Mouse (Mus musculus) liver, adult 2 months (tissue): ENCODE measurements around the gene Rtraf. TPM values are rescaled to one million over a fixed set of nuclear protein-coding genes. Genes with fewer than 3 reads are reported as not detected.

Source experiments
- DNase-seq: peaks from one replicate; pipeline ENCODE4 v3.0.0-alpha.2; 2011; ENCODE audit warnings: low read depth, low spot score; ENCODE audit errors: extremely low read depth
- H3K27ac ChIP-seq: fragments of 200-500 bp; replicated peaks from 2 replicates; pipeline ENCODE4 v1.5.1; 2012; ENCODE audit warnings: low read depth, mild to moderate bottlenecking, control low read depth, inconsistent platforms, low read length; ENCODE audit not compliant: insufficient read depth
- H3K27me3 ChIP-seq: fragments of 200-500 bp; 2 replicates; pipeline ENCODE4 v1.6.1; 2012; ENCODE audit warnings: mild to moderate bottlenecking, moderate library complexity, low read length, inconsistent platforms; ENCODE audit not compliant: control insufficient read depth, insufficient read depth
- H3K36me3 ChIP-seq: fragments of 200-500 bp; 2 replicates; pipeline ENCODE4 v1.6.1; 2012; ENCODE audit warnings: low read length, inconsistent platforms; ENCODE audit not compliant: control insufficient read depth, insufficient read depth
- H3K4me1 ChIP-seq: fragments of 200-500 bp; 2 replicates; pipeline ENCODE4 v1.6.1; 2011; ENCODE audit warnings: low read length; ENCODE audit not compliant: control insufficient read depth, insufficient read depth
- H3K4me3 ChIP-seq: fragments of 200-500 bp; 2 replicates; pipeline ENCODE4 v1.5.1; 2011; ENCODE audit warnings: low read depth, mild to moderate bottlenecking, control low read depth, low read length, moderate library complexity; ENCODE audit not compliant: insufficient read depth
- H3K79me2 ChIP-seq: fragments of 200-500 bp; 2 replicates; pipeline ENCODE4 v1.6.1; 2012; ENCODE audit warnings: inconsistent platforms, mild to moderate bottlenecking, low read length, moderate library complexity; ENCODE audit not compliant: control insufficient read depth, insufficient read depth
- H3K9ac ChIP-seq: fragments of 200-500 bp; 2 replicates; pipeline ENCODE4 v1.6.1; 2012; ENCODE audit warnings: low read depth, mild to moderate bottlenecking, control low read depth, inconsistent platforms, low read length
- CTCF ChIP-seq: fragments of 200-500 bp; IDR thresholded peaks from 2 replicates; pipeline ENCODE4 v1.5.1; 2011; ENCODE audit warnings: low read depth, low read length, control low read depth
- POLR2A ChIP-seq: fragments of 200-500 bp; IDR thresholded peaks from 2 replicates; pipeline ENCODE4 v1.6.1; 2011; ENCODE audit warnings: low read length, control low read depth; ENCODE audit not compliant: insufficient read depth; ENCODE audit errors: extremely low read depth
- WGBS: fragments of 180-500 bp; shearing (Covaris S2); methylation state at CpG from one replicate; pipeline ENCODE4 v1.1.7; 2018; 5-methylcytosine and 5-hydroxymethylcytosine counted together
- polyA plus RNA-seq: library from polyadenylated mRNA; depleted of rRNA; stranded (reverse); fragments of >200 nt; gene quantifications from 2 replicates; pipeline ENCODE4 v1.2.3, GENCODE M21; 2012
- total RNA-seq: library from RNA; depleted of rRNA; stranded (reverse); fragments of >200 nt; gene quantifications from 2 replicates; pipeline ENCODE4 v1.2.3, GENCODE M21; 2014

Rtraf gene
- total and polyA plus RNA-seq, 2 experiments: 15.9 to 87.2 TPM

- no peak overlapping the region for H3K4me3 ChIP-seq
- H3K27me3 ChIP-seq: no peaks in the 10 kb centered on the region
- no peak overlapping the region for H3K9ac ChIP-seq
- H3K79me2 ChIP-seq: no peaks in the 10 kb centered on the region
- H3K4me1 ChIP-seq: no peaks in the 10 kb centered on the region
- no peak overlapping the region for H3K27ac ChIP-seq
- no peak for DNase-seq
- TF ChIP-seq CTCF (no peak), POLR2A (no peak)
- 48% methylated on average over 8 of the region's 8 CpGs for WGBS
- H3K36me3 ChIP-seq: no peaks in the 10 kb centered on the region
Observed at GRCm38 (mm10) chr14:19858808-19859776, 35.5 kb upstream of the Rtraf start.

- Histone ChIP-seq H3K4me1 (no peaks in the 10 kb centered on the region), H3K27me3 (no peaks in the 10 kb centered on the region), H3K36me3 (no peaks in the 10 kb centered on the region), H3K79me2 (no peaks in the 10 kb centered on the region), H3K9ac (no peak overlapping the region), H3K4me3 (no peak overlapping the region), H3K27ac (no peak overlapping the region)
- 87% methylated on average over 2 of the region's 2 CpGs for WGBS
- no peak for DNase-seq
- no peak for TF ChIP-seq POLR2A
- no peak for TF ChIP-seq CTCF
Observed at GRCm38 (mm10) chr14:19858279-19858678, 34.7 kb upstream of the Rtraf start.

- WGBS: 77% methylated on average over 3 of the region's 3 CpGs
- Histone ChIP-seq H3K4me3 (no peak overlapping the region), H3K27me3 (no peaks in the 10 kb centered on the region), H3K4me1 (no peaks in the 10 kb centered on the region), H3K36me3 (no peaks in the 10 kb centered on the region), H3K27ac (no peak overlapping the region), H3K79me2 (no peaks in the 10 kb centered on the region), H3K9ac (no peak overlapping the region)
- no peak for DNase-seq
- TF ChIP-seq POLR2A: no peak
- TF ChIP-seq CTCF: no peak
Observed at GRCm38 (mm10) chr14:19853471-19853870, 29.8 kb upstream of the Rtraf start.

- H3K36me3 ChIP-seq: no peaks in the 10 kb centered on the region
- peaks cover 2% of the 10 kb centered on the region; the same call in 1 of the 2 replicates for H3K4me1 ChIP-seq
- H3K27me3 ChIP-seq: no peaks in the 10 kb centered on the region
- H3K27ac ChIP-seq: no peak overlapping the region
- DNase-seq: peak; percentile 67
- peak overlapping the region; percentile 41 for H3K4me3 ChIP-seq
- H3K9ac ChIP-seq: peak overlapping the region; percentile 66
- TF ChIP-seq POLR2A (no peak), CTCF (0 out of 2 replicates have a peak, but pooled peaks have one; percentile 30)
- WGBS: 21% methylated on average over 15 of the region's 15 CpGs
- no peaks in the 10 kb centered on the region for H3K79me2 ChIP-seq
Observed at GRCm38 (mm10) chr14:19839600-19840332, 16.1 kb upstream of the Rtraf start.

- Histone ChIP-seq H3K4me1 (peaks cover 2% of the 10 kb centered on the region; the same call in 1 of the 2 replicates), H3K79me2 (no peaks in the 10 kb centered on the region), H3K27me3 (no peaks in the 10 kb centered on the region), H3K27ac (no peak overlapping the region), H3K4me3 (no peak overlapping the region), H3K9ac (no peak overlapping the region), H3K36me3 (no peaks in the 10 kb centered on the region)
- no peak for TF ChIP-seq CTCF
- no peak for TF ChIP-seq POLR2A
- no peak for DNase-seq
- 72% methylated on average over 3 of the region's 3 CpGs for WGBS
Observed at GRCm38 (mm10) chr14:19836289-19836688, 12.7 kb upstream of the Rtraf start.
